Mouse (Mus musculus): ENCODE measurements around the gene H2-Q10. TPM values are rescaled to one million over a fixed set of nuclear protein-coding genes. Genes with fewer than 3 reads are reported as not detected.
"Not testable (repeated sequence)": the region's sequence is repeated elsewhere in the genome, so short reads cannot be mapped to it uniquely, and the experiment has no call there.

The H2-Q10 gene
- 0.01 TPM for polyA plus RNA-seq (2012; fragmentation: generic; extraction: Trizol)
- long read RNA-seq, experiment 1: 0 reads
- long read RNA-seq, experiment 2: 0 reads

- no peaks in the 10 kb centered on the region for H3K79me2 ChIP-seq (ENCODE audit: control insufficient read depth, insufficient read depth)
- H3K27me3 ChIP-seq (ENCODE audit: control insufficient read depth, insufficient read depth, insufficient read length): peaks cover 17% of the 10 kb centered on the region
- TF ChIP-seq USF1 (IDR thresholded peaks at IDR 0.05; ENCODE audit: low read depth): no peak
- no peak for TF ChIP-seq MYOD1 (IDR thresholded peaks at IDR 0.05; ENCODE audit: control insufficient read depth, insufficient read length, low read depth)
- no peak for TF ChIP-seq MAX (IDR thresholded peaks at IDR 0.05)
- TF ChIP-seq CTCF (IDR thresholded peaks at IDR 0.05; ENCODE audit: control insufficient read depth, insufficient read depth, insufficient read length): no peak
- TF ChIP-seq FOSL1 (IDR thresholded peaks at IDR 0.05; ENCODE audit: insufficient read depth, low read length, poor library complexity, severe bottlenecking): no peak
- TF ChIP-seq MYOG (IDR thresholded peaks at IDR 0.05; ENCODE audit: control insufficient read depth, extremely low read depth, insufficient read length): no peak
- TF ChIP-seq CEBPB (IDR thresholded peaks at IDR 0.05; ENCODE audit: low read depth): no peak
Observed at GRCm38 (mm10) chr17:35469842-35470751, at the start of gene H2-Q10. Gene H2-Q10 (plus strand): TSS chr17:35470089.

GRCm38 (mm10) chr17:35420206-35420810 is 49.6 kb upstream of the H2-Q10 start:
- not testable (repeated sequence) for H3K79me3 ChIP-seq (ENCODE audit: low read depth); H3K27me3 ChIP-seq (ENCODE audit: control insufficient read depth, insufficient read depth, insufficient read length); H3K4me3 ChIP-seq (ENCODE audit: insufficient read depth, poor library complexity, severe bottlenecking); H3K36me3 ChIP-seq (ENCODE audit: control insufficient read depth, insufficient read depth); H3K79me2 ChIP-seq (ENCODE audit: control insufficient read depth, insufficient read depth); H3ac ChIP-seq (ENCODE audit: control insufficient read depth, insufficient read length, low read depth)

More at GRCm38 (mm10) chr17:35469842-35470751, at the start of gene H2-Q10:
- H3K36me3 ChIP-seq (ENCODE audit: control insufficient read depth, insufficient read depth): no peaks in the 10 kb centered on the region
- H3K4me3 ChIP-seq (ENCODE audit: insufficient read depth, poor library complexity, severe bottlenecking): no peak within 1 kb of the TSS
- H3ac ChIP-seq (ENCODE audit: control insufficient read depth, insufficient read length, low read depth): no peak within 1 kb of the TSS
- no peaks in the 10 kb centered on the region for H3K79me3 ChIP-seq (ENCODE audit: low read depth)

- H3K79me2 ChIP-seq (ENCODE audit: control insufficient read depth, insufficient read depth); H3K79me3 ChIP-seq (ENCODE audit: low read depth); H3ac ChIP-seq (ENCODE audit: control insufficient read depth, insufficient read length, low read depth); H3K36me3 ChIP-seq (ENCODE audit: control insufficient read depth, insufficient read depth); H3K27me3 ChIP-seq (ENCODE audit: control insufficient read depth, insufficient read depth, insufficient read length); H3K4me3 ChIP-seq (ENCODE audit: insufficient read depth, poor library complexity, severe bottlenecking): not testable (repeated sequence)
Observed at GRCm38 (mm10) chr17:35421331-35421730, 48.6 kb upstream of the H2-Q10 start.

GRCm38 (mm10) chr17:35422360-35422759 is 47.5 kb upstream of the H2-Q10 start:
- H3ac ChIP-seq (ENCODE audit: control insufficient read depth, insufficient read length, low read depth); H3K36me3 ChIP-seq (ENCODE audit: control insufficient read depth, insufficient read depth); H3K79me2 ChIP-seq (ENCODE audit: control insufficient read depth, insufficient read depth); H3K27me3 ChIP-seq (ENCODE audit: control insufficient read depth, insufficient read depth, insufficient read length); H3K79me3 ChIP-seq (ENCODE audit: low read depth); H3K4me3 ChIP-seq (ENCODE audit: insufficient read depth, poor library complexity, severe bottlenecking): not testable (repeated sequence)

GRCm38 (mm10) chr17:35423131-35423810 is 46.6 kb upstream of the H2-Q10 start:
- H3K36me3 ChIP-seq (ENCODE audit: control insufficient read depth, insufficient read depth); H3ac ChIP-seq (ENCODE audit: control insufficient read depth, insufficient read length, low read depth); H3K27me3 ChIP-seq (ENCODE audit: control insufficient read depth, insufficient read depth, insufficient read length); H3K79me2 ChIP-seq (ENCODE audit: control insufficient read depth, insufficient read depth); H3K4me3 ChIP-seq (ENCODE audit: insufficient read depth, poor library complexity, severe bottlenecking); H3K79me3 ChIP-seq (ENCODE audit: low read depth): not testable (repeated sequence)

GRCm38 (mm10) chr17:35424106-35424505 is 45.8 kb upstream of the H2-Q10 start:
- H3K36me3 ChIP-seq (ENCODE audit: control insufficient read depth, insufficient read depth); H3K27me3 ChIP-seq (ENCODE audit: control insufficient read depth, insufficient read depth, insufficient read length); H3ac ChIP-seq (ENCODE audit: control insufficient read depth, insufficient read length, low read depth); H3K79me3 ChIP-seq (ENCODE audit: low read depth); H3K4me3 ChIP-seq (ENCODE audit: insufficient read depth, poor library complexity, severe bottlenecking); H3K79me2 ChIP-seq (ENCODE audit: control insufficient read depth, insufficient read depth): not testable (repeated sequence)

GRCm38 (mm10) chr17:35424624-35425416 is 45.1 kb upstream of the H2-Q10 start, which contains the start of gene H2-Q6:
Gene H2-Q6 (plus strand): TSS chr17:35424850.
- not testable (repeated sequence) for H3K79me3 ChIP-seq (ENCODE audit: low read depth); H3ac ChIP-seq (ENCODE audit: control insufficient read depth, insufficient read length, low read depth); H3K27me3 ChIP-seq (ENCODE audit: control insufficient read depth, insufficient read depth, insufficient read length); H3K36me3 ChIP-seq (ENCODE audit: control insufficient read depth, insufficient read depth); H3K4me3 ChIP-seq (ENCODE audit: insufficient read depth, poor library complexity, severe bottlenecking); H3K79me2 ChIP-seq (ENCODE audit: control insufficient read depth, insufficient read depth)

GRCm38 (mm10) chr17:35425474-35425873 is 44.4 kb upstream of the H2-Q10 start:
- not testable (repeated sequence) for H3K27me3 ChIP-seq (ENCODE audit: control insufficient read depth, insufficient read depth, insufficient read length); H3K4me3 ChIP-seq (ENCODE audit: insufficient read depth, poor library complexity, severe bottlenecking); H3K79me3 ChIP-seq (ENCODE audit: low read depth); H3K36me3 ChIP-seq (ENCODE audit: control insufficient read depth, insufficient read depth); H3K79me2 ChIP-seq (ENCODE audit: control insufficient read depth, insufficient read depth); H3ac ChIP-seq (ENCODE audit: control insufficient read depth, insufficient read length, low read depth)

GRCm38 (mm10) chr17:35428883-35429282 is 41.0 kb upstream of the H2-Q10 start:
- H3K27me3 ChIP-seq (ENCODE audit: control insufficient read depth, insufficient read depth, insufficient read length); H3K79me3 ChIP-seq (ENCODE audit: low read depth); H3ac ChIP-seq (ENCODE audit: control insufficient read depth, insufficient read length, low read depth); H3K79me2 ChIP-seq (ENCODE audit: control insufficient read depth, insufficient read depth); H3K36me3 ChIP-seq (ENCODE audit: control insufficient read depth, insufficient read depth); H3K4me3 ChIP-seq (ENCODE audit: insufficient read depth, poor library complexity, severe bottlenecking): not testable (repeated sequence)

Measured in C2C12 (cell line).